Mouse (Mus musculus): ENCODE results near the gene Sh3bp5l.
"Not testable (repeated sequence)": the region's sequence is repeated elsewhere in the genome, so short reads cannot be mapped to it uniquely, and the experiment has no call there.

Sh3bp5l gene

DNA sequence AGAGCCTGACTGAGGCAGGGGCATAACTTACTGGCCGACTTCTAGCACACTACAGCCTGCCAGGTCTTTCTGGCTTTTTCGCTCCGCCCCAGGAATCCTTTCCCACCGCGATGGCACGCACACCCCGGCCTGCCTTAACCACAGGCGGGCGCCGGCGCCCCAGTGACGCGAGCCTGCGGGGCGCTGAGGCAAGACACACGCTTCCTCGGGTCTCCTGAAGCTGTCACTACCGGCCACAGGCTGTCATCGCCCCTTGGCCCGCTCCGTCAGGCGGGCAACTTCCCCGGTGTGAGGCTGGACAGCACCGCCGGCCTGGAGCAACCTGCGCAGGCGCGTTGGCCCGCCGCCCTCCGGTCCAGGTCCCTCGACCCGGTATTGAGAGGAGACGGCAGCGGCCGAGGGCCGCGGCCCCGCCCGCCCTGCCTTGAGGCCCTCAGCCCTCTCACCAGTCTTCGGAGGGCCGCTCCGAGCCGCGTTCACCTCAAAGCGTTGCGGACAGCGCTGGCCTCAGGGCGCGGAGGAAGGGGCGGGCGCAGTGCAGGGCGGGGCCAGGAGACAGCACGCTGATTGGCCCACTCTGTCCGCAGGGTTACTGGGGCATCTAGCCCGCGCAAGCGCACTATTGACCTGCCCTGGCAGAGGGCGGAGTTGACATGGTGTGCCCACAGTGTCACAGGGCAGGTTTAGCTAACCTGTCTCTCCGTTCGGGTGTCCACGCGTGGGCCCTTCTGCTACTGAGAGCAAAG, 7.5 kb upstream of the Sh3bp5l start:
- in situ Hi-C loops (cut with MboI; ENCODE audit: low sequenced_read_pairs) = no loop called here

DNA sequence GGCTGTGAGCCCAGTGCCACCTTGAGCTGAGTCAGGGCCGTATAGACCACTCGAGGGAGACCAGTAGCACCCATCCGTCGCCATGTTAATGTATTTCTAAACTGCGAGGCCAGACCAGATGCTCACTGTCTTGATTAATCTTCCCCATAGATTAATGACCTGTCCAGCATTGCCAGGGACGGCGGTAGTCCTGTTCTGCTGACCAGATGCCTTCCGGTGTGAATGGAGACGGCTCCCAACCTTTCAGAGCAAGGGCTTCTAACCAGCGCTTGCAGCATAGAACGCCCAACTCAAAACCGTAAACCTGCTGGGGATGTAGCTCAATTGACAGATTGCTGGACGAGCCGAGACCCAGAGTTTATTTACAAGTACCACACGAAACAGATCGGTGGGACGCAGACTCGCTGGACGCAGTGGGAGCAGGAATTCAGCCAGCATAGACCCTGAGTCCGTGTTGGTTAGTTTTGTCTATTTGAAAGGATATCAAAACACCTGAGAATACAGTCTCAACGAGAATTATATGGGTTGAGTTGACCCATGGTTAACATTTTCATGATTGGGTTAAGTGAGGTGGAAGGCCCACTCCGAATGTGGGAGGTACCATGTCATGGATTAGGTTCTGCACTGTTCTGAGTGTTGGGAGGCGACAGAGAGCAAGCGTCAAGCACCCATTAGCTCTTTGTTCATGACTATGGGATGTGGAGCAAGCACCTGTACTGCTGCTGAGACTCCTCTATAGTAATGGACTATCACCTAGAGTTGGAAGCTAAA, 6.8 kb upstream of the Sh3bp5l start:
- in situ Hi-C loops (cut with MboI; ENCODE audit: low sequenced_read_pairs) = no loop called here

DNA sequence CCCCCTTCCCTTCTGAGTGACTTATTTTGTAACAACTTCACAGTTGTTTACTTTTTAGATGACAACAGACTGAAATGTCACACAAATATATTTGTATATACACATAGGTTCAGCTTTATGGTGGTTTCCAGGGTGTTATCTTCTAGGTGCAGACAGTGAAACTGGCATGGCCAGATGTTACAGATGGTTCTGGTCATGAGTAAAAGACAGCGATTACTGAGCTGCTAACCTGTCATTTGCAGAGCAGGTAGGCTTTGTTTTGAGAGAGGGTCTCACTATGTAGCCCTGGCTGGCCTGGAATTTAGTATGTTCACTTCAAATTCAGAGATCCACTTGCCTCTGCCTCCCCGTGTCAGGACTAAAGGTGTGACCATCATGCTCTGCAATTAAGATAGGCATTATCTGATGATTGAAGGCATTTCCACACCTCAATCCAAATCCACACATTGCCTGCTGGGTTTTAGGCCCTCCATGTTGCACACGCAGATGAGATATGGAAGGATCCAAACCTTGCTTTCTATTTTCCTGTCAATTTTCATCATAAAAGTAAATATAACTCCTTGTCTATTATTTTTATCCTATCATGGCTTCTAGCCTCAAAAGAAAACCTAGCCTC, 5.8 kb upstream of the Sh3bp5l start:
- in situ Hi-C loops (cut with MboI; ENCODE audit: low sequenced_read_pairs) = no loop called here

DNA sequence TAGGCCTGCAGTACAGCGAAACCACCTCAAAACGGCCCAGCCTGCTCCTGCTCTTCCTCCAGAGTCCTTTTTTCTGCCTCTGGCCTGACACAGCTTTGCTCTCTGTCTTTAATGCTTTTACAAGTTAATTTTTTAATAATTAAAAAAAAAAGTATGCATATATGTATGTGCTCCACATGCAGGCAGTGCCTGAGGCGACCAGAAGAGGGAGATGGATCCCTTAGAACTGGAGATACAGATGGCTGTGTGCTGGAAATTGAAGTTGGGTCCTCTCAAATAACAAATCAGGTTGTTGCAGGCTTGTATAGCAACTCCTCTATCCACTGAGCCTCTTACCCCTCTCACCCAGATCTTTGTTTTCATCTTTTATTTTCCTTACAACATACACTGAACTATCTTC, 3.7 kb upstream of the Sh3bp5l start:
- in situ Hi-C loops (cut with MboI; ENCODE audit: low sequenced_read_pairs) = no loop called here

DNA sequence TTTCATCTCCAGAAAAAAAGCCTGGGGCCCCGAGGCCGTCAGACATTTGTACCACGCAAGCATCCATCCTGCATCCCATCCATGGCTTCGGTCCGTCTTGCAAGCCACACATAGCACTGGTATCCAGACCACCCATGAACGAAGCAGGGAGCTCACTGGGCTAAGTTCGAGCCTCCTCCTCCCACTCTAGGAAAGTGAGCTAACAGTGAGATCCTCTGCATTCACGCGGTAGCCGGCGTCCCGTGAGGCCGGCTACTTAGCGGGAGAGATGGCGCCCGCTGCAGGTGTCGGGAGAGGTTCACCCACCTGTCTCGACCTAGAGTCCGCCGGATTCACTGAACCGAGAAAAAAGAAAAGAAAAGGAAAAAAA, 633 bp upstream of the Sh3bp5l start:
- in situ Hi-C loops (cut with MboI; ENCODE audit: low sequenced_read_pairs) = no loop called here

DNA sequence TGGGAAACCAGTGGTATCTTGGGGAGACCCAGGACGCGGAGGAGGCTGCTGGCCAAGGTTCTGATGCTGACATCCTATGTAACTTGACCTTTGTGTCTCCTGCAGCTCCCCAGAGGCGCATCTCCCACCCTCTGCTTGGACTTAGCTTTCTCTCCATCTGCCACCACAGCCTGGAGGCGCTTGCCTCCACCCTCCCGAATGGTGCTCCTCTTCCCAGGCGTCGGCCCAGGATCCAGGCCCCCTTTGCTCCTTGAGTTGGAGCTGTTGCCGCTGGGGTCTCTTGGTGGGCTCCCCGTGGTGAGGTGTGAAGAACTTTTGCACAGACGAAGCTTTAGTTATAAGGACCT, 598 bp downstream of the Sh3bp5l start:
- in situ Hi-C loops (cut with MboI; ENCODE audit: low sequenced_read_pairs) = no loop called here

DNA sequence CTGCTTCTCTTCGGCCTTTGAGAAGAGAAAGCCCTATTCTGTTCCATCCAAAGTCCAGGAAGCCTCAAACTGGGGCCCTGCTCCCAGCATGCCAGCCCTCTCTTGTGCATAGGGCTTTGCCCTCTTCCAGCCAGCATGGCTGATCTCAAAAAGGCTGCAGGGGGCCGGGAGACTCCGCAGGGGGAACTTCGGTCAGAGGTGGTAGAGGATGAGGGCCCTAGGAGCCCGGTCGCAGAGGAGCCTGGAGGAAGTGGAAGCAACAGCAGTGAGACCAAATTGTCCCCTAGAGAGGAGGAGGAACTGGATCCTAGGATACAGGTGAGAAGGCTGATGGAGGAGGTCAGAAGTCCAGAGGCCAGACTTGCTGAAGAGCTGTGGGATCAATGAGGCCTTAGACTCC, 1.0 kb downstream of the Sh3bp5l start:
- in situ Hi-C loops (cut with MboI; ENCODE audit: low sequenced_read_pairs) = no loop called here

DNA sequence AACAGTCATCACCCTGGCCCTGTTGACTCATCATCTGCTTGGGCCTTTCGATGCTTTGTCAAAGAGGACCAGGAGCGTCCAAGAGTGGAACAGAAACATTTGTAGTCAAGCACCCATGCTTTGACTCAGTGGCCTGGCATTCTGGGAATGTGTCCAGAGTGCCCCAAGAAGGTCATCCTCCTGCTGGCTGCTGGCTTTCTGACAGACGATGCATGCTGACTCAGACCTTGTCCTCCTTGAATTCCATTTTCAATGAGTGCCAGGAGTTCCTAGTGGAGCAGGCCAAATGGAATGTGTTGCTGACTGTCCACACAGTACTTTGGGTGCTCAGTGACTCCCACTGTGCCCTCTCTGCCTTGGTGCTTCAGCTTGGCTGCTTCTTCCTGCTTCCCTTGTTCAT, 4.2 kb downstream of the Sh3bp5l start:
- in situ Hi-C loops (cut with MboI; ENCODE audit: low sequenced_read_pairs) = no loop called here

DNA sequence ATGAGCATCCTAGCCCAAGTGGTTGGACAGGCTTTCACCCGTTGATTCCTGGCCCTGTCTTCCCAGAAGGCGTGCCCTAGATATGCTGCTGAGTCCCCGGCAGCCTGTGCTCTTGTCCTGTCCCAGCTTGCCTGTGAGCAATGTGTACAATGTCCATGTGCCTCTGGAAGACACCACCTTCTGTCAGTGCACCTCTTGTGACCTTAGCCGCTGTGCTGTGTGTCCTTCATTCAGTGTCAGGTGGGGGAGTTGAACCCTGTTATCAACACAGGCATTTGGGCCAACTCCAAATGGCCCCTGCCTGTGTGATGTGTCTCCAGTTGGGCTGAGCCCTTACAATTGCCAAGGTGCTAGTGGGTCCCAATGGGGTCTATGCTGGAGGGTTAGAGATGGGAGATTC, 16.2 kb downstream of the Sh3bp5l start:
- in situ Hi-C loops (cut with MboI; ENCODE audit: low sequenced_read_pairs) = no loop called here

DNA sequence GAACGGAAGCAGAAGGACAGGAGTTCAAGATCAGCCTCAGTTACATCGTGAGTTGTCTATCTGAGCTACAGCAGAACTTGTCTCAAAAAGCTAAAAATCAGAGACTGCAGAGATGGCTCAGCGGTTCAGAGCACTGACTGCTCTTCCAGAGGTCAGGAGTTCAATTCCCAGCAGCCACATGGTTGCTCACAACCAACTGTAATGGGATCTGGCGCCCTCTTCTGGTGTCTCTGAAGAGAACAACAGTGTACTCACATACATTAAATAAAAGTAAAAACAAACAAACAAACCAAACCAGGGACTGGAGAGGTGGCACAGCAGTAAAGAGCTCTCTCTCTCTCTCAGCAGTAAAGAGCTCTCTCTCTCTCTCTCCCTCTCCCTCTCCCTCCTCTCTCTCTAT, 20.1 kb downstream of the Sh3bp5l start:
- in situ Hi-C loops (cut with MboI; ENCODE audit: low sequenced_read_pairs) = no loop called here

DNA sequence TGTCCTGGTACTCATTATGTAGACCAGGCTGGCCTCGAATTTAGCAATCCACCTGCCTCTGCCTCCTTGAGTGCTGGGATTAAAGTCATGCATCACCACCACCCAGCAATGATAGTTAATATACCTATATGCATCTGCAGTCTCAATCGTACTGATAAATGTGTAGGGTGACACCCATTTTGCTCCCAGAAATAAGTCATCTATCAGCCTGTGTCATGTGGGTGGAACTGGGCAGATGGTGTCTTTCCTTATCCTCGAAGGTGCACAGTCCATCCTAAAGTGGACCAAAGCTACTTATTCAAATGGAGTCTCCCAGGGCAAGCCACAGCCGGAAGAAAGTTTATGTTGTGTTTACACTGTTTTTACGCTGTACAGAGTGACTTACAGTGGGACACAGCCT, 20.7 kb downstream of the Sh3bp5l start:
- in situ Hi-C loops (cut with MboI; ENCODE audit: low sequenced_read_pairs) = no loop called here

DNA sequence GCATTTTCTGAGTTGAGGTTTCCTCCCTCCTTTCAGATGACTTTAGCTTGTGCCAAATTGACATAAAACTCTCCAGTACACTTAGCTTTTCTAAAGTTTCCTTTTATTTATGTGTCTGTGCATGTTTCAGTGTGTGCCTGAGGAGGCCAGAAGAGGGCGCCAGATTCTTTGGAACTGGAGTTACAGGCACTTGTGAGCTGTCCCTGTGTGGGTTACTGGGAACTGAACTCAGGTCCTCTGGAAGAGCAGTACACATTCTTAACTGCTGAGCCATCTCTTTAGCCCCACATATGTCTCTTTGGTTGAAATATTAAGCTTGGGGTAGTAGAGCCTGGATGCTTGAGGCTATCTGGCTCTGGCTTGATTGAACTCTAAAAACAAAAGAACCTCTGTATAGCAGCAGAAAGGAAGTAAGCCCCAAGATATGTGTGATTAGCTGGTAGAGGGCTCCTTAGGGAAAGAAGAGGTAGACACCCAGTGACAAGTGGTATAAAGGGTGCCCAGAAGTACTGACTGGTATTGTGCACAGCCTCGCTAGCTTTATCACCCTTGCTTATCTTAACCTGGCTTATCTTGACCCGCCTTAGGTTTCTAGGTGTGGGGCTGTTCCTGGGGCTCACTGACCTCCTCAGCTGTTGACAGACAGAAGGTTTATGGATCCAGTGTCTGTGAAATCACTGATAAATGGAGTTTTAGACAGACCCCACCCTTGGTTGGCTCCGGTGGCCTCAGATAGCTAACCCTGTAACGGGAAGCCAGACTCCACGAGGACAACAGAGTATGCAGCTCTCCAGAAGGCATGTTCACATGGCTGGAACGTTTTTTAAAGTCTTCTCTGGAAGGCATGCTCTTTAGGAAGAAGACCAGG, 22.4 kb downstream of the Sh3bp5l start:
- in situ Hi-C loops (cut with MboI; ENCODE audit: low sequenced_read_pairs) = no loop called here

DNA sequence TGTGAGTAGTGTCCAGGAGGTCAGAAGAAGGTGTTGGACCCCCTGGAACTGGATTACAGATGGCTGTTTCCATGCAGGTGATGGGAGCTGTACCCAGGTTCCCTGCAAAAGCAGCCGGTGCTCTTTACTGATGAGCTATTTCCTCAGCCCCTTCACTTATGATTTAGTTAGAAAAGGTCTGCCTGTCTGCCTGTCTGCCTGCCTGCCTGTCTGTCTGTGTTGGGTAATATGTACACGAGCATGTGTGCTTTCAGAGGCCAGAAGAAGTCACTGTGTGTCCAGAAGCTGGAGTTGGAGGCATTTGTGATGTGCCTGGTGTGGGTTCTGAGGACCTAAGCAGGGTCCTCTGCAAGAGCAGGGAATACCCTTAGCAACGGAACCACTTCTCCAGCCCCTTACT, 23.2 kb downstream of the Sh3bp5l start:
- in situ Hi-C loops (cut with MboI; ENCODE audit: low sequenced_read_pairs) = no loop called here

DNA sequence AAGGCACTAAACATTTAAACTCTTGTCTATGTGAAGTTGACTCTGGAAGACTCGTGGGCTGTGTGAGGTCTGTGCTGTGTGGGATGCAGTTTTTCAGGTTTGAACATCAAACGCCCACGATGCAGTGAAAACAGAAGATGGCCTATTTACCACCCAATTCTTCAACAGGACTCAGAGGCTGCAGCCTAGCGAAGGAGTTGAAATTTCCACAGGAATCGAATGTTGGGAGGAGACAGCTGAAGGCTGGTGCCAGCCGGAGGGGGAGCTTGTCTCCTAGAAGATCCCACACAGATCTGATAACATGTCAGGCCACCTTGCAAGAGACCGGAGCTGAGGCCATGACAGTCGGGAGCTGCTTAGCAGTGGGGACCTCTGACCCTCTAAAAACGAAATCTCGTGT, 24.0 kb downstream of the Sh3bp5l start:
- in situ Hi-C loops (cut with MboI; ENCODE audit: low sequenced_read_pairs) = no loop called here

DNA sequence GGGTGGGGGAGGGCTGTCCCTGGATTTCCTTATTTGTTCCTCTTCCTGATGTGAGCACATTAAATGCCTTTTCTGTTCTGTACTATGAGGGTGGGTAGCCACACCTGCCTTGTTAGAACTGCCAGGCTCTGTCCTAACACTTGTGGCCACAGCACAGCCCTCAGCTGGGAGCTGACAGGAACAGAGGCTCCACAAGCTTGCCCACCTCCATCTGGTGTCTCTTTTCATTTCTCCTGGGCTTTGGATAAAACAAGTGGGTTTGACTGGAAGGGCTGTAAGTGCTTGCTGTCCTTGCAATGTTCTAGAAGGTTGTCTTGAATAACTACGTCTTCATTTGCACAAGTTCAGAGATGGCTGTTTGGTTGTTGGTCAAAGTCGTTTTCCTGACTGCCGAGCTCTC, 24.4 kb downstream of the Sh3bp5l start:
- in situ Hi-C loops (cut with MboI; ENCODE audit: low sequenced_read_pairs) = no loop called here

DNA sequence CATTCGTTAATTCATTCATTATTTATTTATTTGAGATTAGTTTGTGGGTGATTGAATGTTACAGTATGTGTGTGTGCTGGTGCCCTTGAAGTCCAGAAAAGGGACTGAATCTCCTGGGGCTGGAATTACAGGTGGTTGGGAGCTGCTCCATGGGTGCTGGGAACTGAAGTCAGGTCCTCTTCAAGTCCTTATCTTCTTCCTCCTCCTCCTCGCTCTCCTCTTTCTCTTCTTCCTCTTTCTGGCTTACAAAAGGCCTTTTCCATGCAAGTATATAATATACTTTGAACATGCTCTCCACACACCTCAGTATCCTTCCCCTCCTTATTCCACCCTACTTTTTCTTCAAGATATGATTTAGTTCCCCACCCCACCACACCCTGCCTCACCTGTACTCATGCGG, 26.5 kb downstream of the Sh3bp5l start:
- in situ Hi-C loops (cut with MboI; ENCODE audit: low sequenced_read_pairs) = no loop called here

DNA sequence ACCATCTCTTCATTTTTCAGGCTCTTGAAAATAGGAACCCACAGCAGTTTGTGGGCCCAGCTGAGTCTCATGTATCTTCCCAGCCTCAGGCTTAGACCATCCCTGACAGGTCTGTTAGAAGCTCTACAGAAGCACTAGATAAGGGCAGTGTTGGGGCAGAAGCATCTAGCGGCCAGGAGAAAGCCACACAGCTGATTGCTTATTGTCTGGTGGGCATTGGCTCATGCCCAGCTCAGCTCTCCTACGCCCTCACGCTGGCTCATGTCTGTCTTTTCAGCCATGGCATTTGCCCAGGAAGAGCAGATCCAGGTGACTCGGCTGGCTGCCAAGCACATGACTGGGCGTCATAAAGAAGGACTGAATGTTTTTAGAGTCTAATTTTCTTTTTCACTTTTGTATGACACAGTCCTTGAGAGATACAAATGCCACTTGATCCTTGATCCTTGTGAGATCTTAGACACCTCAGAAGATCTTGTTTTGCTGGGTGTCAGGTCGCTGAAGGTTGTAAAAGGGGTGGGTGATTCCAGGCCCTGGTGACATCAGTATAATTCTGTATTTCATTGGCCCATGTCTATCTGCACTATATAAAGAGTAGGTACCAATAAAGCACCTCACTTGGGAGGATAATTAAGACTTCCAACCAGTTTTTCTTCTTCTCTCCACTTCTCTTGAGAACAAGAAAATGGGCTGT, 27.5 kb downstream of the Sh3bp5l start:
- in situ Hi-C loops (cut with MboI; ENCODE audit: low sequenced_read_pairs) = no loop called here

DNA sequence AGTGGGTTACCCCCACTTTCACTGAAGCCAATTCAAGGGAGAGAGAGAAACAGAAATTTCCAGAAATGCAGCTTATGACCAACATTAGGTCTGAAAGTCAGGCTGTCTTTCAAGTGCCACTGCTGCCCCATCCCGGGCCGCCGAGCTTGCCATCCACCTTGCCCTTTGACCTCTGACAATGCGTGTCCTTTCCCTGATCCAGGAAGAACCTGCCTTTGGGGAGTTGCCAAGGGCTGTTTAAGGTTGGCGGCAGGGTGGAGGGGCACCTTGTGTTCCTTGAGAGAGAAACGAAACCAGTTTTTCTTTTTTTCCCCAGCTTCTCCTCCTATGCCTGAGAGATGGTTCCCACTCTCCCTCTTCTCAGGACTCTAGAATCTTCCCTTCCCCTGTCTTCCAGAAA, 32.0 kb downstream of the Sh3bp5l start:
- in situ Hi-C loops (cut with MboI; ENCODE audit: low sequenced_read_pairs) = not testable (repeated sequence)

DNA sequence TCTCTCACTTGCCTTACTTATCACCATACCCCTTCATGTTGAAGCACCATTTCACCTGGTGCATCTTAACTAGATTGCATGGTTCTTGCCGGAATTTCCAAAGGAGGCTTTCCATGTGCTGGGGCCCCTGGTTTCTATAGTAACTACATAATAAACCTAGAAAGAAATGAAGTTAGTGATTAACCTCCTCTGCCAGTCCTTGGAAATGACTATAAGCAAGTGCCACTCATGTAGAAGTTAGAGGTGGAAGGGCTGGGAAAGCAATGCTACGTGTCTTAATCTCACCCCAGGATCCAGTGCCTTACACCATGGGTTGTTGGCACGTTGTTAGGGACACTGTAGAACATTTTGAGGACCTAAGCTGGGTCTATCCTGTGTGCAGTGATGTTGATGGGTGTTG, 33.9 kb downstream of the Sh3bp5l start:
- in situ Hi-C loops (cut with MboI; ENCODE audit: low sequenced_read_pairs) = no loop called here

DNA sequence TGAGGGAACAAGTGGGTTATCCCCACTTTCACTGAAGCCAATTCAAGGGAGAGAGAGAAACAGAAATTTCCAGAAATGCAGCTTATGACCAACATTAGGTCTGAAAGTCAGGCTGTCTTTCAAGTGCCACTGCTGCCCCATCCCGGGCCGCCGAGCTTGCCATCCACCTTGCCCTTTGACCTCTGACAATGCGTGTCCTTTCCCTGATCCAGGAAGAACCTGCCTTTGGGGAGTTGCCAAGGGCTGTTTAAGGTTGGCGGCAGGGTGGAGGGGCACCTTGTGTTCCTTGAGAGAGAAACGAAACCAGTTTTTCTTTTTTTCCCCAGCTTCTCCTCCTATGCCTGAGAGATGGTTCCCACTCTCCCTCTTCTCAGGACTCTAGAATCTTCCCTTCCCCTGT, 35.7 kb downstream of the Sh3bp5l start:
- in situ Hi-C loops (cut with MboI; ENCODE audit: low sequenced_read_pairs) = not testable (repeated sequence)

DNA sequence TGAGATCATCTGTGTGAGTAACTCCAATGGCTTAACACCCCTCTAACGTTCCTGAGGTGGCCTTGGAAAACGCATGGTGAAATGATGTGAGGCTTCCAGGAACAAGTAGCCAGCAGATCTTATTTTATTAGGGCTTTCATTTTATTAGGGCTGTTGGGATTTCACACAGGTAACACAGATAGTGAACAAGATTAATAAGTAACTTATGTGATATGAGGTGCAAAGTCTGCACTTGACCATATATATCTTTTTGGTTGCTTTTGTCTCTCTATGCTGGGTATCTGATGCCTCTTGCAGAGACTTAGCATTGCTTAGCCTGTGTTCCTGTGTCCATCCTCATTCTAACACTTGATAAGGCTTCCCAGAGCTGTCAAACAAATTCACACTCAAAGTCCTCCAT, 46.7 kb downstream of the Sh3bp5l start:
- in situ Hi-C loops (cut with MboI; ENCODE audit: low sequenced_read_pairs) = no loop called here
